Mouse (Mus musculus) lung, postnatal 4 days (tissue): Measurements from ENCODE around the gene Fut7.

Experiments
- DNase-seq, 2 experiments: peaks; one replicate each; pipeline ENCODE4 v3.0.0; 2021

Gene Fut7

GRCm38 (mm10) chr2:25460551-25461309, 37.7 kb downstream of the Fut7 start, which contains the start of gene Paxx:
Gene Paxx, minus strand, starts transcription at chr2:25461094.
- peak; percentile 94 to 97 for DNase-seq

GRCm38 (mm10) chr2:25461407-25461806, 38.3 kb downstream of the Fut7 start:
- DNase-seq, result peak in 1 of 2 experiments; percentile 12

- no peak for DNase-seq
Observed at GRCm38 (mm10) chr2:25463630-25464029, 40.6 kb downstream of the Fut7 start.

- no peak for DNase-seq
Observed at GRCm38 (mm10) chr2:25465256-25465655, 42.2 kb downstream of the Fut7 start.

- peak; percentile 34 to 45 for DNase-seq
Observed at GRCm38 (mm10) chr2:25465816-25466635, 43.0 kb downstream of the Fut7 start.

- no peak for DNase-seq
Observed at GRCm38 (mm10) chr2:25467606-25468303, 44.7 kb downstream of the Fut7 start.

- DNase-seq, result peak; percentile 28 to 56
Observed at GRCm38 (mm10) chr2:25468962-25469915, 46.2 kb downstream of the Fut7 start.

- no peak for DNase-seq
Observed at GRCm38 (mm10) chr2:25469969-25470368, 46.9 kb downstream of the Fut7 start, which contains the start of gene Ptgds. Gene Ptgds, minus strand, starts transcription at chr2:25470046.

- DNase-seq, result no peak
Observed at GRCm38 (mm10) chr2:25472550-25472949, 49.5 kb downstream of the Fut7 start.
